Mouse (Mus musculus) ES-E14 (cell line): ENCODE data around the gene Zdhhc17. TPM values are rescaled to one million over a fixed set of nuclear protein-coding genes. Genes with fewer than 3 reads are reported as not detected.

Experiments used
- DNase-seq: peaks from one replicate; pipeline ENCODE4 v3.0.0-alpha.2; 2013; ENCODE audit warnings: low read depth, low spot score
- H3K27ac ChIP-seq: 2 replicates; pipeline ENCODE4 v1.5.1; 2012; ENCODE audit warnings: low read depth, mild to moderate bottlenecking, low read length, moderate library complexity, mixed read lengths; ENCODE audit not compliant: poor library complexity, insufficient read depth, severe bottlenecking
- H3K36me3 ChIP-seq: 2 replicates; pipeline ENCODE4 v1.6.1; 2012; ENCODE audit warnings: mild to moderate bottlenecking, low read length, moderate library complexity, mixed read lengths; ENCODE audit not compliant: control insufficient read depth, poor library complexity, insufficient read depth, severe bottlenecking
- H3K4me1 ChIP-seq, 2 experiments: fragments of 150-350 bp in 1 of 2; sonication (generic) in 1 of 2; 2 replicates each; pipeline ENCODE4 v1.6.1; 2012; ENCODE audit warnings: low read length in 2 of 2, mild to moderate bottlenecking in 1 of 2, mixed read lengths in 1 of 2; ENCODE audit not compliant: control insufficient read depth in 2 of 2, insufficient read depth in 2 of 2, poor library complexity in 1 of 2
- H3K4me3 ChIP-seq, 2 experiments: fragments of 150-350 bp in 1 of 2; sonication (generic) in 1 of 2; 2 replicates each; pipeline ENCODE4 v1.5.1; 2012; ENCODE audit warnings: low read length in 2 of 2, low read depth in 1 of 2, mild to moderate bottlenecking in 1 of 2, mixed read lengths in 1 of 2; ENCODE audit not compliant: insufficient read depth in 1 of 2, poor library complexity in 1 of 2, severe bottlenecking in 1 of 2
- H3K9ac ChIP-seq: 2 replicates; pipeline ENCODE4 v1.6.1; 2012; ENCODE audit warnings: low read depth, mild to moderate bottlenecking, low read length, mixed read lengths; ENCODE audit not compliant: poor library complexity, insufficient read depth, severe bottlenecking
- H3K9me3 ChIP-seq: fragments of 150-350 bp; sonication (generic); 2 replicates; pipeline ENCODE4 v1.6.1; 2012; ENCODE audit warnings: low read depth, mild to moderate bottlenecking, low read length; ENCODE audit not compliant: control insufficient read depth, insufficient read depth
- CHD2 ChIP-seq: IDR thresholded peaks from 2 replicates; pipeline ENCODE4 v1.6.1; 2014; ENCODE audit warnings: mild to moderate bottlenecking, low read depth, low read length, inconsistent platforms
- HCFC1 ChIP-seq: IDR thresholded peaks from 2 replicates; pipeline ENCODE4 v1.6.1; 2012; ENCODE audit warnings: low read length, inconsistent platforms, borderline replicate concordance; ENCODE audit not compliant: insufficient read depth
- MAFK ChIP-seq: IDR thresholded peaks from 2 replicates; pipeline ENCODE4 v1.6.1; 2014; ENCODE audit warnings: mild to moderate bottlenecking, low read depth, low read length, inconsistent platforms; ENCODE audit not compliant: insufficient read depth
- ZC3H11A ChIP-seq: IDR thresholded peaks from 2 replicates; pipeline ENCODE4 v1.6.1; 2012; ENCODE audit warnings: low read depth, mild to moderate bottlenecking, inconsistent platforms, low read length, borderline replicate concordance
- ZNF384 ChIP-seq: IDR thresholded peaks from 2 replicates; pipeline ENCODE4 v1.6.1; 2012; ENCODE audit warnings: low read depth, low read length, inconsistent platforms
- in situ Hi-C, 2 experiments: fragments of 600-800 bp; cut with MboI; formaldehyde crosslinking; loops; one replicate each; pipeline ENCODE4 v1.15.1; 2025; ENCODE audit warnings: low sequenced_read_pairs in 2 of 2, inconsistent platforms in 1 of 2; ENCODE audit not compliant: unreplicated experiment in 2 of 2
- total RNA-seq: library from RNA; depleted of rRNA; stranded (reverse); fragments of 300-350 nt; gene quantifications from 2 replicates; pipeline ENCODE4 v1.2.3, GENCODE M21; 2012; rRNA removed

Gene Zdhhc17
- total RNA-seq, result 26.2 and 33.1 TPM in 2 replicates

DNA sequence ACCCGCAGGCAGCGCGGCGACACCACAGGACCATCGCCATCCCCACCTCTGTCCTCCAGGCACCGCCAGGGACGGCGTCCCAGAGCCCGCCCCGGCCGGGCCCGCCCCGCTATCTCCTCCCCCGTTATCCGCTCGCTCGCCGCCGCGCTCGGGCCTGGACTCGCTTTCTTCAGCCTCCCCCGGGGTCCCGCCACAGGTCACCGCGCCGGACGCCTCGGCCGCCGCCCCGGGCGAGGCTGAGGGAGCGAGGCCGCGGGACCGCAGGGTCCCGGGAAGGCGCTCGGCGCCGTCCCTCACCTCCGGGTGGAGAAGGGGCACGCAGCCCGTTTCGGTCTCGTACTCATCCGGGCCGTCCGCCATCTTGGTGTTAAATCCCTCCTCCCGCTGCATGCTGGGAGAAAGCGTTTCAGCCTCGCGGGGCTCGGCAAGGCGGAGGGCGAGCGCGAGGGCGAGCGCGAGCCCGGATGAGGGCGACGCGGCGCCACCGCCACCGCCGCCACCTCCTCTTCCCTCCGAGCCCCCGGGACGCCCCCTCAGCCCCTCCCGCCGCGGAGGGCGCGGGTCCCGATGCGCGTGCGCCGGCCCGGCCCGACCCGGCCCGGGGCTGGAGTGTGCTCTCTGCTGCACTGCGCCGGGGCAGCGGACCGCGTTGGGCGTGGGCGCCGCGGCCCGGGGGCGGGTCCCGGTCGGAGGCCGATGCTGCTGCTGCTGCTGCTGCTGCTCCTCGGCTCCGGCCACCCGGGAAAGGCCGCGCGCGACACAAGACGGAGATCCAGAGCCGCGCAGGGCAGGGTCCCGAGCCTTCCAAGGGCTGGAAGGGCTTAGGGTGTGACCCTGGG lies at the start of gene Zdhhc17:
TSS of gene Zdhhc17 (minus strand) at position 500 of the 839 bp plus-strand sequence.
- H3K9me3 ChIP-seq, result no peaks in the 10 kb centered on the region; the same call in 1 of the 2 replicates
- H3K36me3 ChIP-seq, result no peaks in the 10 kb centered on the region
- peak; percentile 81 for DNase-seq
- TF ChIP-seq HCFC1 (peak; percentile 65; the same call in 1 of the 2 replicates), CHD2 (0 out of 2 replicates have a peak, but pooled peaks have one; percentile 43), ZC3H11A (no peak)
- H3K4me1 ChIP-seq, result peaks cover 0 to 5% of the 10 kb centered on the region in 2 experiments; a peak in 2 of 4 replicates
- peak within 1 kb of the TSS; percentile 97 for H3K9ac ChIP-seq
- H3K27ac ChIP-seq, result peak within 1 kb of the TSS; percentile 68
- H3K4me3 ChIP-seq, result peak within 1 kb of the TSS; percentile 89 to 95
- in situ Hi-C loops, result no loop called here

DNA sequence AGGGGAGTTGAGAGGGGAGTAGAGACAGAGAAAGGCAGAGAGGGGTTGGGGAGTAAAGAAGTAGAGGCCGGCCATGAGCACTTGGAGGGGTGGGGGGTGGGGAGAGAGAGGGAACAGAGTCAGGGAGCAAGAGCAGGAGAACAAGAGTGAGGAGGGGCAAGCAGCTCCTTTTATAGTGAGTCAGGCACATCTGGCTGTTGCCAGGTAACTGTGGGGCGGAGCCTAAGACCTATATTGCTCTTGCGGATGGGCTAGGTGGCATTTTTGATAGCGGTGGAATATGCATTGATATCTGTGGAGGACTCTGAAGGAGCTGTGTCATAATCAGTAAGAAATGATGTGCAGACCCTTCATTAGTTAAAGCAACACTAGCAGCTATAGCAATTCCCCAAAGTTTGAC lies 45.8 kb upstream of the Zdhhc17 start:
- no peak overlapping the region for H3K4me3 ChIP-seq
- TF ChIP-seq ZC3H11A (no peak), CHD2 (no peak), HCFC1 (no peak), MAFK (no peak)
- no peaks in the 10 kb centered on the region for H3K36me3 ChIP-seq
- in situ Hi-C loops, result no loop called here
- H3K27ac ChIP-seq, result no peak overlapping the region
- DNase-seq, result no peak
- no peak overlapping the region for H3K9ac ChIP-seq
- H3K4me1 ChIP-seq, result 0 out of 4 replicates have a peak, but pooled peaks cover 0 to 1% of the 10 kb centered on the region in 2 experiments
- H3K9me3 ChIP-seq, result no peaks in the 10 kb centered on the region

DNA sequence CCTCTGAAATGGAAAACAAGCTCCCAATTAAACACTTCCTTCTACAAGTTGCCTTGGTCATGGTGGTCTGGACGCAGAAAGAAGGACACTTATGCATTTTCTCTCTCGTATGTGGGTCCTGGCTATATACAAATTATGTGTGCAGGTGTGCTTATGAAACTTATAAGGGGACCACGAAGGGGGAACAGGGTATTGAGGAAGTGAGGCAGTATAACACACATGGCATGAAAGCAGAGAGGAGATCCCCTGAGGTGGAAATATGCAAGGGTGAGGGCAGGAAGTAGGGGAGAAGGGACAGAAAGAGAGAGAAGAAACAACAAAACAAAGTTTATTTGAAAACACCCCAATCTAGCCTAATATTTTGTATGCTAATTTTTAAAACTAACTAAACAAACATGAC lies 41.7 kb upstream of the Zdhhc17 start:
- no peak overlapping the region for H3K9ac ChIP-seq
- no peak for DNase-seq

DNA sequence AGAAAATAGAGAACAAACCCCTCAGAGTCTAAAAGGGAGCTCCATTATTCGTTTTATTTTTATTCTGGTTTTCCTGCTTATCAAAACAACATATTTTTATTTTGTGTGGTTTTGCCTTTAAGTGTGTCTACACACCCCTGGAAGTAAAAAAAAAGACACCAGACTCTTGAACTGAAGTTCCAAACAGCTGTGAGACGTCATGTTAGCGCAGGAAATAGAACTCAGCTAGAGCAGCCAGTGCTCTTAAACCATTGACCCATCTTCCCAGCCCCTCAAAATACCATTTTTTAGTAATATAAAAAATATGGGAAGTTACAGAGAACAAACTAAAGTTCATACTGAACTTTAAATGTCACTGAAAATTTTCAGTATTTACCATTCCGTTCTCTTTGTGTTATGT lies 40.6 kb upstream of the Zdhhc17 start:
- DNase-seq, result no peak
- no peaks in the 10 kb centered on the region for H3K36me3 ChIP-seq
- no peak overlapping the region for H3K27ac ChIP-seq
- in situ Hi-C loops, result no loop called here
- H3K9me3 ChIP-seq, result no peaks in the 10 kb centered on the region
- 0 out of 4 replicates have a peak, but pooled peaks cover 0 to 1% of the 10 kb centered on the region in 2 experiments for H3K4me1 ChIP-seq
- no peak for TF ChIP-seq HCFC1
- TF ChIP-seq ZC3H11A, result no peak
- TF ChIP-seq MAFK, result no peak
- TF ChIP-seq CHD2, result no peak
- no peak for TF ChIP-seq ZNF384
- no peak overlapping the region for H3K9ac ChIP-seq
- H3K4me3 ChIP-seq, result no peak overlapping the region

More for the DNA sequence above, 41.7 kb upstream of the Zdhhc17 start:
- no peak overlapping the region for H3K27ac ChIP-seq
- H3K36me3 ChIP-seq, result no peaks in the 10 kb centered on the region
- H3K4me1 ChIP-seq, result 0 out of 4 replicates have a peak, but pooled peaks cover 0 to 1% of the 10 kb centered on the region in 2 experiments
- in situ Hi-C loops, result no loop called here
- TF ChIP-seq ZNF384, result no peak
- no peak for TF ChIP-seq MAFK
- no peak for TF ChIP-seq ZC3H11A
- no peak for TF ChIP-seq CHD2
- no peak for TF ChIP-seq HCFC1
- no peak overlapping the region for H3K4me3 ChIP-seq
- H3K9me3 ChIP-seq, result no peaks in the 10 kb centered on the region
